Mouse (Mus musculus) forebrain, embryonic 11.5 days (tissue): Measurements from ENCODE around the gene Tmem205. TPM values are rescaled to one million over a fixed set of nuclear protein-coding genes. Genes with fewer than 3 reads are reported as not detected.

Source experiments
- ATAC-seq: fragments of 200-750 bp; cut with Nextera tagmentation; replicated peaks from 2 replicates; pipeline ENCODE4 v1.8.0; 2017; ENCODE audit warnings: moderate TSS enrichment; ENCODE audit not compliant: low FRiP score
- DNase-seq: peaks from one replicate; pipeline ENCODE4 v3.0.0-alpha.2; 2017; ENCODE audit warnings: low spot score
- H3K27ac ChIP-seq: fragments of 300-500 bp; sonication (generic); 2 replicates; pipeline ENCODE4 v1.5.1; 2014; ENCODE audit warnings: low read depth, low read length
- H3K27me3 ChIP-seq: fragments of 300-500 bp; sonication (generic); 2 replicates; pipeline ENCODE4 v1.6.1; 2014; ENCODE audit warnings: mild to moderate bottlenecking, low read length, mixed read lengths; ENCODE audit not compliant: control insufficient read depth, insufficient read depth
- H3K36me3 ChIP-seq: fragments of 300-500 bp; sonication (generic); 2 replicates; pipeline ENCODE4 v1.6.1; 2014; ENCODE audit warnings: mild to moderate bottlenecking, low read length, moderate library complexity, mixed read lengths; ENCODE audit not compliant: control insufficient read depth, insufficient read depth
- H3K4me1 ChIP-seq: fragments of 300-500 bp; sonication (generic); replicated peaks from 2 replicates; pipeline ENCODE4 v1.6.1; 2014; ENCODE audit warnings: low read length, mixed read lengths; ENCODE audit not compliant: control insufficient read depth, insufficient read depth
- H3K4me2 ChIP-seq: fragments of 300-500 bp; sonication (generic); 2 replicates; pipeline ENCODE4 v1.6.1; 2014; ENCODE audit warnings: low read depth, mild to moderate bottlenecking, low read length, moderate library complexity, mixed read lengths; ENCODE audit not compliant: severe bottlenecking
- H3K4me3 ChIP-seq: fragments of 300-500 bp; sonication (generic); 2 replicates; pipeline ENCODE4 v1.5.1; 2014; ENCODE audit warnings: low read depth, low read length
- H3K9ac ChIP-seq: fragments of 300-500 bp; sonication (generic); 2 replicates; pipeline ENCODE4 v1.6.1; 2014; ENCODE audit warnings: low read length
- H3K9me3 ChIP-seq: fragments of 300-500 bp; sonication (generic); 2 replicates; pipeline ENCODE4 v1.6.1; 2016; ENCODE audit warnings: low read length, mixed read lengths; ENCODE audit not compliant: control insufficient read depth
- WGBS: fragments of 180-500 bp; shearing (Covaris S2); extraction: QIAGEN DNeasy Blood & Tissue Kit; methylation state at CpG from one replicate; pipeline ENCODE4 v1.1.7; 2014; 5-methylcytosine and 5-hydroxymethylcytosine counted together
- polyA plus RNA-seq: library from polyadenylated mRNA; unstranded; fragments of >200 nt; fragmentation: Nextera tagmentation; extraction: Ambion mirVana; gene quantifications from 2 replicates; pipeline ENCODE4 v1.2.1, GENCODE M21; 2014

Tmem205 gene
- polyA plus RNA-seq: 30.3 and 31.0 TPM in 2 replicates

DNA sequence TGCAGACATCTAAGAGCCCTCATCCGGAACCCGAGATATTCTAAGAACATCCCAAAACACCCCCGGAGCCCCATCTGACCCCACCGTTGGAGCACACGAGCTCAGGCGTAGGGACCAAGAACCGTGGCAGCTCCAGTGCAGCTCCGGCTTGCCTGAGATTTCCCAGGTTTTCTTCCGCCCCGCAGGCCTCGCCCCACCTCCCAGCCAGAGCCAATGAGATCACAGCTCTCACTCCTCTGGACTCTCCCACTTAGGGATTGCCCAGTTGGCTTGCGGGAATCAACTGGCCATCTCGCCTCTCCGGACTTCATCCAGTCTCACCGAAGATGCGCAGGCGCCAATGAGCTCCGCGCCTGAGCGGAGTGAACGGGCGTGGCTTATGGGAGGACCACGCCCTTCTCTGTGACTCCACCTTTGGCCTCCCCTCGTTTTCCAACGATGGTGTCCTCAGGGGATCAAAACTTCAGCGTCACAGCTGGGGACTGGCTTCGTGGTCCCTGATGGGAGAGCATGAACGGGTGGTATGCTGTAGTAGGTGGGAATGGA is at the start of gene Tmem205, which contains the start of gene Ccdc159:
Gene Tmem205 (minus strand): TSS at position 349 of the 546 bp plus-strand sequence.
Gene Ccdc159 (plus strand): TSS at position 264 of the 546 bp plus-strand sequence.
- Histone ChIP-seq H3K9me3 (no peaks in the 10 kb centered on the region), H3K36me3 (no peaks in the 10 kb centered on the region), H3K4me3 (peak within 1 kb of the TSS; percentile 49), H3K27me3 (no peaks in the 10 kb centered on the region), H3K27ac (peak within 1 kb of the TSS; percentile 53; the same call in 1 of the 2 replicates), H3K4me2 (peak within 1 kb of the TSS; percentile 50), H3K9ac (peak within 1 kb of the TSS; percentile 70), H3K4me1 (peaks cover 6% of the 10 kb centered on the region; the same call in 1 of the 2 replicates)
- ATAC-seq (peak; percentile 98), DNase-seq (peak; percentile 94)
- under 1% methylated on average over 28 of the region's 28 CpGs for WGBS

DNA sequence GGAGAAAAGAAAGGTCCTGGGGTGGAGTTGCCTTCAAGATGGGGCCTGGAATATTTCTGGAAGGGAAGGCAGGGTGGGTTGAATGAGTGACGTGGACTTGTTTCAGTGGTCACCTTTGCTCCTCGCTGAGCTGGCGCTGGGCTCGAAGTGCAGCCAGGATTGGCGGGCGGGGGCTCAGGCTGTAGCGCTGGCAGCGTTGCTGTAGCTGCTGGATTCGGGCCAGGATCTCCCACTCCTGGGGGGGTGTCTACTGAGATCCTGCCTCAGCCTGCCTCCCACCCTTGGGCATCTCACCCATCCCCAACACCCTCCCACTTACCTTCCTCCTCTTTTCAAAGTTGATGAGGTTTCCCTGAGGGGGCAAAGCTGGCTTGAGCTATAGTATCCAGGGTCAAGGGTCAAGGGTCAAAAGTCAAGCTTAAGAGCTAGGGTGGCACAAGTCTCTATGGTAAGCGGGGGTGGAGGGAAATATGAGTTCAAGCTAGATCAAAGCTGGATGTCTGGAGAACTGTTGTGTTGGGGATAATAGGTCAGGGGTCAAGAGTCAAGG is 49.3 kb upstream of the Tmem205 start:
- WGBS: 93% methylated on average over 10 of the region's 10 CpGs
- Histone ChIP-seq H3K36me3 (no peaks in the 10 kb centered on the region), H3K27ac (no peak overlapping the region), H3K4me3 (no peak overlapping the region), H3K9me3 (no peaks in the 10 kb centered on the region), H3K4me2 (no peak overlapping the region), H3K27me3 (no peaks in the 10 kb centered on the region), H3K4me1 (no peaks in the 10 kb centered on the region), H3K9ac (no peak overlapping the region)
- ATAC-seq (no peak), DNase-seq (no peak)

DNA sequence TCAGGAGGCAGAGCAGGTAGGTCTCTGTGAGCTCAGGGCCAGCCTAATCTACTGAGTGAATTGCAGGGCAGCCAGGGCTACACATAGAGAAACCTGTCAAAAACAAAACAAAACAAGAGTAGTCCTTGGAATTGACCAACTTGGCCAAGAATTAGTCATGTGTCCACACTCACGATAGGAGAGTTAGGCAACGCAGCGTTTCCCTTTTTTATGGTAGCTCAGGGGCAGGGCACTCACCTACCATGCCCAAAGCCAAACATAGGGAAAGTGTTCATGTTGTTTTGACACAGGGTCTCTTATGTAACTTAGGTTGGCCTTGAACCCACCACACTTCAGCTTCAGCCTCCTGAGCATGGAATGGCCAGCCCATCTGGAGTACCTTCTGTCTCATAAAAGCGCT is 41.9 kb upstream of the Tmem205 start:
- no peaks in the 10 kb centered on the region for H3K36me3 ChIP-seq
- no peaks in the 10 kb centered on the region for H3K27me3 ChIP-seq
- 90% methylated on average over 4 of the region's 4 CpGs for WGBS
- H3K9me3 ChIP-seq: no peaks in the 10 kb centered on the region
- no peak for ATAC-seq
- no peak overlapping the region for H3K9ac ChIP-seq
- no peaks in the 10 kb centered on the region for H3K4me1 ChIP-seq
- no peak overlapping the region for H3K4me2 ChIP-seq
- DNase-seq: no peak
- no peak overlapping the region for H3K4me3 ChIP-seq
- H3K27ac ChIP-seq: no peak overlapping the region

DNA sequence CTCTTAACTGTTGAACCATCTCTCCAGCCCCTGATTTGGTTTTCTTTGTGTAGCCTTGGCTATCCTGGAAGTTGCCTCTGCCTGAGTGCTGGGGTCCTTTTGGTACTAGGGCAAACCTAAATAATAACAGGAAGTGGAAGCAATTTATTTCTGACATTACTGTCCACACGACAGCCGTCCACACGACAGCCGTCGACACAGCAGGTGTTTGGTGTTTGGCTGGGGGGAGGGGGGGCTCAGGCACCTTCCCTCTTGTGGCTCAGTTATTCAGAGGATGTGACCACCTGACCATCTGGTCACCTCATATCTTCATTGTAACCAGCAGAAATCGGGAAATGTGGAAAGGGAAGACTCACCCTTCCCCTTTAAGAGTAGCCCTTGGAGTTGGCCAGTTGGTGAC is 41.5 kb upstream of the Tmem205 start:
- Histone ChIP-seq H3K9ac (no peak overlapping the region), H3K4me3 (no peak overlapping the region), H3K9me3 (no peaks in the 10 kb centered on the region), H3K27ac (no peak overlapping the region), H3K36me3 (no peaks in the 10 kb centered on the region), H3K4me2 (no peak overlapping the region), H3K27me3 (peaks cover 3% of the 10 kb centered on the region; the same call in 1 of the 2 replicates), H3K4me1 (no peaks in the 10 kb centered on the region)
- DNase-seq (no peak), ATAC-seq (no peak)
- WGBS: 73% methylated on average over 6 of the region's 6 CpGs

DNA sequence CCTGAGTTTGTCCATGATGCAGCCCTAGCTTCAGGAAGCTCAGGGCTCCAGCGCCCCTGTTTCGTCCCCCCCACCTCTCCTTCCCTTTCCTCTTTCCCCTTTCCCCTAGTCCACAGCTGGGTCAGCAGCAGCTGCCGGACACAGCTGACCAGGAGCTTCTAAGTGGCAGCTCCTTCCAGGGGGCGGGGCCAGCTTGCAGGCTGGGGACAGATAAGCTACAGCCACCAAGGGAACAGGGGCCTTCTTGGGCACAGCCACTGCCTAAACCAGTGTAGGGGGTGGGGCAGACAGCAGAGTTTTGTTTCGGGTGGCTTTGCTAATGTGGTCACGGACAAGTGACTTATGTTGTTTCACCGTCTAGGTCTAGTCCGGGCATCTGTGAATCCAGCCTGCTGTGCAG is 36.1 kb upstream of the Tmem205 start, which contains the start of gene Epor:
Gene Epor (minus strand): TSS at position 90 of the 400 bp plus-strand sequence.
- no peak within 1 kb of the TSS for H3K27ac ChIP-seq
- 21% methylated on average over 8 of the region's 8 CpGs for WGBS
- H3K27me3 ChIP-seq: peaks cover 45% of the 10 kb centered on the region
- peak; percentile 69 for DNase-seq
- H3K9ac ChIP-seq: peak within 1 kb of the TSS; percentile 47; the same call in 1 of the 2 replicates
- no peaks in the 10 kb centered on the region for H3K36me3 ChIP-seq
- no peak; the same call in 1 of the 2 replicates for ATAC-seq
- H3K4me3 ChIP-seq: peak within 1 kb of the TSS; percentile 29
- peak within 1 kb of the TSS; percentile 61 for H3K4me2 ChIP-seq
- H3K9me3 ChIP-seq: no peaks in the 10 kb centered on the region
- H3K4me1 ChIP-seq: peaks cover 5% of the 10 kb centered on the region; the same call in 1 of the 2 replicates

DNA sequence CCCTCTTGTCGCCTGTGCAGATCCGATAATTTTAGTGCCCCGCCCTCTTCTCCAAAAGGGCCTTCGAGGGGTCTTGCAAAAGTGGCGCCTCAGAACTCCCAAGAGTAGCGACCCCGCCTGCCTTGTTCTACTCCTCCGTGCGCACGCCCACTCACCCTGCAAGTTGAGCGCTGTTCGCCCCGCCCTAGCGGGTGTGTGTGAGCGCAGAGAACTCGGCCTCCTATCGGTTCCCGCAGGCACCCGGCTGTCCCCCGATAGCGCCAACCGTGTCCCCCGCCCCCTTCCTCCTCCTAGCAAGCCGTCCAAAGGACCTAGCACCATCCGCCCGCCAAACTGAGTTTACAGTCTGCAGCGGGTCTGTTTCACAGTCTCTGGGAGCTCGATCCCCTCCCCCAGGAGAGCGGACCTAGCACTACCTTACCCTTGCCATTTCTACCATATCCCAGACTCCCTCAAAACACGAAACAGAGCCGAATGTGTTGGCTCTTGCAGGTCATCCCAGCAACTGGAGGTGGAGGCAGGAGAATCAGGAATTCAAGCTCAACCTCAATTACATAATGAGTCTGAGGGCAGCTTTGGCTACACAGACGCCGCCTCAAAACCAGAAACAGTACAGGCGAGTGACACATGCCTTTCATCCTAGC is 35.2 kb upstream of the Tmem205 start:
- H3K27me3 ChIP-seq: peaks cover 45% of the 10 kb centered on the region
- H3K4me1 ChIP-seq: peaks cover 5% of the 10 kb centered on the region; the same call in 1 of the 2 replicates
- H3K9ac ChIP-seq: peak overlapping the region; percentile 47; the same call in 1 of the 2 replicates
- H3K9me3 ChIP-seq: no peaks in the 10 kb centered on the region
- ATAC-seq (peak; percentile 81), DNase-seq (peak; percentile 87)
- WGBS: 3% methylated on average over 34 of the region's 34 CpGs
- peak overlapping the region; percentile 29 for H3K4me3 ChIP-seq
- H3K27ac ChIP-seq: no peak overlapping the region
- no peaks in the 10 kb centered on the region for H3K36me3 ChIP-seq
- peak overlapping the region; percentile 61 for H3K4me2 ChIP-seq

DNA sequence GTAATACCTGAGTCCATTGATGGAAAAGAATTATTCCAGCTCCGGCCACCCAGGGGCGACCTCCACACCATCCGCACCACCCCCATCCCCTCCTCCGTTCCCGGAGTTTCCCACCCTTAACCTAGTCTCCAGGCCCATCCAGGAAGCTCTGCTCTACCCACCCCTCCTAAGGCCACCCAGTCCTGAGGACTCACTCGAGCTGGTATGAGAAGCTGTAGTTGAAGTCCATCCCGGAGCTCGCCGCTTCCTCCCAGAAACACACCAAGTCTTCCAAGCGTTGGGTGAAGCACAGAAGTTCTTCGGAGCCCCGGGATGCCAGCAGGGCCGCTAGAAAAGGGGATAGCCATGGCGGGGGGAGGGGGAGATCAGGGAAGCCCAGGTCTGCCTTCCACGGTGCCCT is 34.7 kb upstream of the Tmem205 start:
- no peak for DNase-seq
- H3K9ac ChIP-seq: peak overlapping the region; percentile 47; the same call in 1 of the 2 replicates
- no peaks in the 10 kb centered on the region for H3K36me3 ChIP-seq
- 0 out of 2 replicates have a peak, but pooled peaks have one; percentile 34 for ATAC-seq
- no peak overlapping the region for H3K27ac ChIP-seq
- peak overlapping the region; percentile 29 for H3K4me3 ChIP-seq
- H3K4me2 ChIP-seq: peak overlapping the region; percentile 61
- H3K4me1 ChIP-seq: peaks cover 5% of the 10 kb centered on the region; the same call in 1 of the 2 replicates
- WGBS: 0% methylated on average over 15 of the region's 15 CpGs
- no peaks in the 10 kb centered on the region for H3K9me3 ChIP-seq
- H3K27me3 ChIP-seq: peaks cover 45% of the 10 kb centered on the region

DNA sequence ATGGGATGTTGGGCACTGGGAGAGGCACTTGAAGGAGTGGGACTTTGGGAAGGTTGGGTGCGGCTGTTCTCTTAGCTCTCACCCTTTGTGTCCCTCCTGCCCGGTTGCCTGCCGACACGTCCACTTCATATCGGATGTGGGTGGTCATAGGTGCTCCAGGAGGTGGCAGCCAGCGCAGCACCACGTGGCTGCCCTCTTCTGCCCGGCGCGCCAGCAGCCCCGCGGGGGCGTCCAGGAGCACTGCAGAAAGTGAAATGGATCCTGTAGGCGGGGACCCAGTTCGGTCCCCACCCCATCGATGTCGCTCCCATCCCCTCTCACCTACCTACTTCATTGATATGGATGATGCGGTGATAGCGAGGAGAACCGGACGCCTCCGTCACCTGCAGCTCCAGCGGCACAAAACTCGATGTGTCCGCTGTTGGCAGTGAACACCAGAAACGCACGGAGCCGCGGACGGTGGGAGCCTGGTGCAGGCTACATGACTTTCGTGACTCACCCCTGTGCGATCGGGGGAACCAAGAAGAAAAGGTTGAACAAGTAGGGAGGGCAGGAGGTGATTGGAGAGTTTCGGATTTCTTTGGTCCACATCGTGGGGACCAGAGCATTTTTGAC is 34.1 kb upstream of the Tmem205 start:
- Histone ChIP-seq H3K4me1 (peaks cover 6% of the 10 kb centered on the region; the same call in 1 of the 2 replicates), H3K4me3 (peak overlapping the region; percentile 29), H3K27ac (no peak overlapping the region), H3K27me3 (peaks cover 45% of the 10 kb centered on the region), H3K9me3 (no peaks in the 10 kb centered on the region), H3K36me3 (no peaks in the 10 kb centered on the region), H3K4me2 (peak overlapping the region; percentile 61), H3K9ac (peak overlapping the region; percentile 21; the same call in 1 of the 2 replicates)
- no peak for DNase-seq
- WGBS: 1% methylated on average over 35 of the region's 35 CpGs
- no peak for ATAC-seq
